ENCODE assay signal across 14 mouse cellular contexts in genomic region chr2:115970091-115970820, GRCm38 (mm10).
DNase-seq lines count a peak whose midpoint lies in the region; ATAC-seq lines count a peak whose summit lies in the region.
"Had no signal": no experiment of that assay in that cellular context is flagged by ENCODE, and none has a peak within 500 bp of the region (broad histone marks: within the 10 kb centered on the region; RNA-seq: fewer than 3 reads in every experiment).

No protein-coding gene starts in this region.

- H3K4me2 ChIP-seq in embryonic facial prominence, embryonic 15.5 days (replicated peaks) = no peak overlapping the region
- H3K4me2 ChIP-seq in heart, embryonic 16.5 days (ENCODE audit: low read depth, low read length) = no peak overlapping the region
- H3K4me2 ChIP-seq in heart, embryonic 12.5 days = no peak overlapping the region
- H3K4me2 ChIP-seq: limb, embryonic 15.5 days had no signal

- H3K4me3 ChIP-seq in embryonic facial prominence, embryonic 15.5 days (replicated peaks) = no peak overlapping the region
- H3K4me3 ChIP-seq in embryonic facial prominence, embryonic 10.5 days = no peak overlapping the region
- H3K4me3 ChIP-seq in heart, embryonic 16.5 days (ENCODE audit: low read length) = no peak overlapping the region
- no peak overlapping the region for H3K4me3 ChIP-seq in heart, embryonic 12.5 days
- H3K4me3 ChIP-seq: limb, embryonic 15.5 days had no signal

- H3K27ac ChIP-seq in embryonic facial prominence, embryonic 15.5 days (replicated peaks) = 0 out of 2 replicates have a peak overlapping the region, but pooled peaks have one; percentile 1
- H3K27ac ChIP-seq in embryonic facial prominence, embryonic 10.5 days (replicated peaks) = no peak overlapping the region
- peak overlapping the region; percentile 0; the same call in 1 of the 2 replicates for H3K27ac ChIP-seq in heart, embryonic 16.5 days (ENCODE audit: low read length)
- no peak overlapping the region for H3K27ac ChIP-seq in heart, embryonic 12.5 days (ENCODE audit: poor library complexity, severe bottlenecking)
- H3K27ac ChIP-seq: limb, embryonic 15.5 days had no signal

- no peak for DNase-seq in embryonic facial prominence, embryonic 10.5 days (ENCODE audit: low spot score)
- peak; percentile 79 for DNase-seq in Muller cell, postnatal 12 days (ENCODE audit: inconsistent ontology term)
- peak; percentile 36 for DNase-seq in fat pad, adult 2 months (ENCODE audit: extremely low read depth, low read depth, low spot score)
- DNase-seq in frontal cortex, postnatal 36 days (ENCODE audit: low spot score in 2 of 2) = no peak
- DNase-seq: cerebellum, adult 2 months; kidney, adult 18-20 months; lung, adult 2 months; thymus, postnatal 36 days had no signal

- no peaks in the 10 kb centered on the region for H3K36me3 ChIP-seq in embryonic facial prominence, embryonic 15.5 days
- peaks cover 40% of the 10 kb centered on the region for H3K36me3 ChIP-seq in embryonic facial prominence, embryonic 10.5 days (replicated peaks)
- no peaks in the 10 kb centered on the region for H3K36me3 ChIP-seq in heart, embryonic 16.5 days (ENCODE audit: control insufficient read depth, insufficient read depth)
- H3K36me3 ChIP-seq in heart, embryonic 12.5 days = peaks cover 7% of the 10 kb centered on the region
- H3K36me3 ChIP-seq: G1E; limb, embryonic 15.5 days had no signal

- H3K4me1 ChIP-seq in embryonic facial prominence, embryonic 15.5 days = no peaks in the 10 kb centered on the region
- peaks cover 10% of the 10 kb centered on the region; the same call in 1 of the 2 replicates for H3K4me1 ChIP-seq in embryonic facial prominence, embryonic 10.5 days
- no peaks in the 10 kb centered on the region for H3K4me1 ChIP-seq in heart, embryonic 16.5 days (ENCODE audit: control insufficient read depth, insufficient read depth, low read length)
- peaks cover 17% of the 10 kb centered on the region; the same call in 1 of the 2 replicates for H3K4me1 ChIP-seq in heart, embryonic 12.5 days (replicated peaks)

- no peak overlapping the region for H3K9ac ChIP-seq in embryonic facial prominence, embryonic 15.5 days
- H3K9ac ChIP-seq in heart, embryonic 16.5 days (ENCODE audit: low read length) = no peak overlapping the region
- H3K9ac ChIP-seq in heart, embryonic 12.5 days = no peak overlapping the region
- H3K9ac ChIP-seq: limb, embryonic 15.5 days had no signal

- no peaks in the 10 kb centered on the region for H3K27me3 ChIP-seq in embryonic facial prominence, embryonic 15.5 days
- H3K27me3 ChIP-seq in embryonic facial prominence, embryonic 10.5 days (replicated peaks; ENCODE audit: low read depth, poor library complexity, severe bottlenecking) = no peaks in the 10 kb centered on the region
- H3K27me3 ChIP-seq in heart, embryonic 16.5 days (ENCODE audit: control insufficient read depth, insufficient read depth, low read length) = no peaks in the 10 kb centered on the region
- no peaks in the 10 kb centered on the region for H3K27me3 ChIP-seq in heart, embryonic 12.5 days (replicated peaks)
- H3K27me3 ChIP-seq: limb, embryonic 15.5 days had no signal

- WGBS in embryonic facial prominence, embryonic 15.5 days = 58% methylated on average over 9 of the region's 9 CpGs
- 85% methylated on average over 9 of the region's 9 CpGs for WGBS in embryonic facial prominence, embryonic 10.5 days
- WGBS in heart, embryonic 16.5 days = 77% methylated on average over 9 of the region's 9 CpGs
- WGBS in heart, embryonic 12.5 days = 80% methylated on average over 9 of the region's 9 CpGs

- no peak for ATAC-seq in embryonic facial prominence, embryonic 15.5 days (ENCODE audit: insufficient number of reproducible peaks, low FRiP score, low TSS enrichment, low read depth)
- ATAC-seq in heart, embryonic 16.5 days (replicated peaks; ENCODE audit: extremely low read depth, insufficient read depth, low FRiP score) = no peak
- ATAC-seq in heart, embryonic 12.5 days (ENCODE audit: insufficient number of reproducible peaks, low FRiP score) = no peak
- no peak for ATAC-seq in cerebellum, adult (ENCODE audit: insufficient number of reproducible peaks, low FRiP score, low TSS enrichment)

- H3K9me3 ChIP-seq in embryonic facial prominence, embryonic 15.5 days (replicated peaks) = no peaks in the 10 kb centered on the region
- H3K9me3 ChIP-seq in embryonic facial prominence, embryonic 10.5 days = no peaks in the 10 kb centered on the region
- H3K9me3 ChIP-seq in heart, embryonic 16.5 days (replicated peaks; ENCODE audit: control insufficient read depth, low read length) = no peaks in the 10 kb centered on the region
- no peaks in the 10 kb centered on the region for H3K9me3 ChIP-seq in heart, embryonic 12.5 days (replicated peaks)
- H3K9me3 ChIP-seq: limb, embryonic 15.5 days had no signal

Comparison
In these comparisons a context has a peak if more than half of its experiments do, and no peak if none do; other contexts are left out.
1. H3K27ac ChIP-seq: peak in embryonic facial prominence, embryonic 15.5 days (single experiment) and heart, embryonic 16.5 days (single experiment); none in embryonic facial prominence, embryonic 10.5 days (single experiment) and heart, embryonic 12.5 days (single experiment).
2. DNase-seq: peak in Muller cell, postnatal 12 days (single experiment) and fat pad, adult 2 months (single experiment); none in embryonic facial prominence, embryonic 10.5 days (single experiment) and frontal cortex, postnatal 36 days (0 of 2).